Mouse (Mus musculus) MN1 (cell line): ENCODE data around the gene Pitpnm2.

Experiments used
- DNase-seq: peaks from one replicate; pipeline ENCODE4 v3.0.0-alpha.2; 2016; ENCODE audit warnings: low spot score

Gene Pitpnm2

GRCm38 (mm10) chr5:124200844-124201243 is 48.7 kb downstream of the Pitpnm2 start:
- no peak for DNase-seq

DNA sequence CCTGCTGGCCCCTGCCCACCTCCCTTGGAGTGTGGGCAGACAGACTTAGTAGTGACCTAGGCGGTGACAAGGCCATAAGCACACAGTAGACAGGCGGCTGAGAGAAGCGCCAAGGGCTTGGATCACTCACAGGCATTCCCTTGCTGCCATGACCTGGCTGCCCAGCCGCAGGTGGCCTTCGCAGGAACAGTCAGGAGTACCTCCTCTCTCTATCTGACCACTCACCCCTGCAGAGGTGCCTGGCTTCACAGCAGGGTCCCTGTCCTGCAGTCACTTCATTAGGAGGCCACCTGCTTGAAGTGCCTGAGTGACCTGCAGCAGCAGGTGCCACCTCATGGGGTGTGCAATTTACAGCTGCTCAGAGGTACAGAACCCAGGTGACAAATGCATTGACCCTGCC is 50.4 kb downstream of the Pitpnm2 start:
- DNase-seq = no peak

DNA sequence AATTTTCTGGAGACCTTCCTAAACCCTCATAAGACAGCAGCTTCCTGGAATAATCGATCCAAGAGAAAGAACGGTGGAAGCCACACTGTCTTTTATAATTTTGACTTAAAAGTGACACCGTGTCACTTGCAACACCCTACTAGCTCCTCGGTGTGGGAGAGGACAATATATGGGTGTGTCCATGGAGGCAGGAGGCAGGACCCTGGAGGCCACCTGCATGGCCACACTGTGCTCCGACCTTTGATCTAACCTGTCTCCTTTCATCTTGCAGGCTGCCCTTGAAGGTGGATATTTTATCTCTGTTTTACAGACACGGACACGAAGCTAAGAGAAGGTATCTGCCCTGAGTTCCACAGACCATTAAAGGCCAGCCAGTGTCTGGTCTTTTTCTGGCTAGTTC is 51.1 kb downstream of the Pitpnm2 start:
- no peak for DNase-seq

- DNase-seq = no peak
These were observed 53.5 kb downstream of the Pitpnm2 start for GRCm38 (mm10) chr5:124196082-124196481.

GRCm38 (mm10) chr5:124194386-124195084 is 55.0 kb downstream of the Pitpnm2 start:
- no peak for DNase-seq

DNA sequence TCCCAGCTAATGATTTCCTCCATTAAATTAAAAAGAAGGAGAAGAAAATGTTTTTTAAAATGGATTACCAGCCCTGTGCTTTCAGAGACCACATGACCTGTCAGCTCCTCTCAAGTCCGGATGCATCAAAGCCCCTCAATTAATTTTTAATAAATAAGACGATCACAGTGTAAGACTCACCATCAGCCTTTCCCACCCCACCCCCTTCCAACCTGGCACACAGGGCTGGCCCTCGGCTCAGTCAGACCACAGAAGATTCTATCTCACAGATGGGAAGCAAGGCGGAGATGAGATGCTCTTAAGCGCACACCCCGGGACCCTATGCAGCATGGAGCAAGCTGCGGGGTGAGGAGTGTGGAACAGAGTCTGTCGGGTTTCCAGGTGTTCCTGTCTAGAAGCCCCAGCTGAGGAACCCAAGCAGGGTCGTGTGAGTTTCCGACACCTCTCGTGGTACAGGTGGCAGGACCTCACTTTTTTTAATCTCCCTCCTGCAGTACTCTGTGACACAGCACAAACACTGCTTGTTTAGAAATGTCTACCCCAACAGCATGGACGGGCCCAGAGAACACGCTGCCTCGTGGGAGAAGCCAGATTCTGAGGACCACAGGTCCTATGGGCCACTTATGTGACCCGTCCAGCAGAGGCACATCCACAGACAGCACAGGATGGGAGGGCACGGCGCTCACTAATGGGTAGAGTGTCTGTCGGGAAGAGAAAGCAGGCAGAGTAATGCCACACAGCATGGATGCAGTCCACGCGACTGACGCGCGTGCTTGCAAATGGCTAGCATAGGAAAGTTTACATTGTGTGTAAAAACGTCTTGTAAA is 56.1 kb downstream of the Pitpnm2 start:
- no peak for DNase-seq

GRCm38 (mm10) chr5:124192726-124193285 is 56.8 kb downstream of the Pitpnm2 start:
- DNase-seq = no peak

- DNase-seq = no peak
These were observed 57.3 kb downstream of the Pitpnm2 start for GRCm38 (mm10) chr5:124192251-124192710.

- no peak for DNase-seq
These were observed 59.3 kb downstream of the Pitpnm2 start for GRCm38 (mm10) chr5:124190146-124190870.

DNA sequence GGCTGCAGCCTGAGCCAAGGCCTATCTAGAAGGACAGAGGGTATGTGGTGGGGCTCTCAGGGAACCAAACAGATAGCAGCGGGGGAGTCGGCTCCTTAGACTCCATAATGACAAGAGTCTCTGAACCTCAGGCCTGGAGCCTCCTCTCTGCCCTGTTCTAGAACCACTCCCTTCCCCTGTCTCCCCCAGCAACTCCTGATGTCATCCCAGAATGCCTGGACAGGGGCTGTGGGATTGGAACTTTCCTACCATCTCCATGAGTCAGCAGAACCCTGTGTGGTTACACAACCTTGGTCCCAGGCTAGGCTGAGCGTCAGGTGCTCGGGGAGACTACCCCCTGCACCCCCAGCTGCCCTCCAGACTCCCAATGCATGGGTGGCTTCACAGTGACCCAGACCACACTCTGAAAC is 60.0 kb downstream of the Pitpnm2 start:
- DNase-seq = no peak

DNA sequence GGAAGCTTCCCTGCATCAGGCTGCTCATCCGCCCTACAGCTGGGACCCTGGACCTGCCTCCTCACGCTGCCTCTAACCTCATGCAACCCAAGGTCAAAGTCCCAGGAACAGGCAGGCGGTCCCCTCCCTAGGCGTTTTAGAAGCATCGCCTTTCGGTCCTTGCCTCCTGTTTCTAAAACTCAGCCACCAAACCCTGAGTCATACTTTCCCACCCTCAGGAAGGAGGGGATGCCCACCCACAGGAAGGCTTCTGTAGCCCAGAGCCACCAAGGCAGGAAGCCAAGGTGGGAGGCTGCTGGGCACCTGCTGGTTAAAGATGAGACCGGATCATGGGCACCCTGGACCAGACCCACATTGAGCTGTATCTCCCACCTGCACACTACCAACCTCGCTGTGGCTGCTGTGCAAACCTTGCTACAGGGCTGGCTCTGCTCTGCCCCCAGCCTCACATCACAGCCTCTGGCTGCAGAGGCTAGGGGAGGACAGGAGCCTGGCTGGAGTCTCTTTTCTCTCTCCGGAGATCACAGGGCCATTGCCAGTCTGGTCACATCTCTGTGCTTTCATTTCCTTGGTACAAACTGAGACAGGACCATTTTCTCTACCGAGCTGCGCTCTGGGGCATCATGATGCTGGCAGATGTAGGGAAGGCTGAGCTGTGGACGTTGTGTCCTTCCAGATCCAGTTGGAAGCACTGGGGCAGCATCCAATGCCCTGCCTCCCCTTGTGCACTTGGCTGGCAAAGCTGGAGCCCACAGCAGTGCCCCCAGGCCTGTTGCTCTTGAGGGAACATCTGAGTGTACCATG is 61.9 kb downstream of the Pitpnm2 start:
- peak; percentile 36 for DNase-seq

GRCm38 (mm10) chr5:124186981-124187507 is 62.5 kb downstream of the Pitpnm2 start:
- peak; percentile 53 for DNase-seq

DNA sequence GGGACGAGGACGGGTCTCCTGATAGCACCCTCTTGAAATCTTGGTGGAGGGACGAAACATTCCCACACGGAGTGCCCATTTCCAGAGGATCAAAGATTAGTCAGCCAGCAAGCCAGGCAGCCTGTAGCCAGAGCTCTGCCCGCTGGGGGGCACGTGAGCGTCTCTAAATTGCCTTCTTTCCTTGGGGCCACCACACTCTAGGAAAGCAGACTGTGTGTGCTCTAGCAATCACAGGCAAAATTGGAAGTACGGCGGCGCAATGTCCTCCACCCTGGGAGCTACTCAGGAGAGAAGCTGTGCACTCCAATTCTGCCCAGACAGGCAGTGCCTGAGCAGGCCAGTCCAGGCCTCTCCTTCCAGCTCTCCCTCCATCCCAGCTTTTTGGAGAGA is 63.1 kb downstream of the Pitpnm2 start:
- peak; percentile 74 for DNase-seq

DNA sequence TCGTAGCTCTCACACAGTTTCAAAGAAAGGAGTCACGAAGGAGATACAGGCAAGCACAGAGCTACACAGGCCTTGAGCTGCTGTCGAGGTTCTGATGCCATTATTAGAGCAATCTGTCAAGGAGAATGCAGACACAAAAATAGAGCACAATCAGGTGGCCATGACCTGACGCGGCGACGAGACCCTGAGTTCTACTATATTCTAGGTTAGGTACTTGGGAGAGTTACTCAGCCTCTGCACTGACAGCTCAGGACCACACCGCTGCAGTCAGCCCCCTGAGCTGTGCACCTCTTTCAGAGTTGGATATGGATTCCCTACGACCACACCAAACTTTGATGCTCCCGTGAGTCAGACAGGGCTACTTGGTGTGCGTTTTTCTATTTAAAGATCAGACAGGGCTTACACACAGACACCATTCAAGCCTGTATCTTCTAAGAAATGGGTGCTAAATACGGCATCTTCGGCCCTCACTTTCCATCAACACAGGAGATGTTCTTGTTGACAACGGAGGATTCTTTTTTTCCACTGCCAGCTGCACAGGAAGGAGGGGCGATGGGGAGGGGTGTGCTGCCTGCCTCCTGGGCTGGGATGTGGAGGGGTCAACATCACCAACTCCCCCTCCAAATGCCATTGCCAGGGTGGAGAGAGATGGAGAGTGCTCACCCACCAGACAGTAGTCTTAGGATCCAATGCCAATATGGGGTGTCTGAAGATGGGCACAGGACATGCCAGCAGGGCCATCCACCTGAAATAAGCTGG is 63.7 kb downstream of the Pitpnm2 start:
- DNase-seq = no peak

- DNase-seq = no peak
These were observed 64.5 kb downstream of the Pitpnm2 start for GRCm38 (mm10) chr5:124184898-124185701.

DNA sequence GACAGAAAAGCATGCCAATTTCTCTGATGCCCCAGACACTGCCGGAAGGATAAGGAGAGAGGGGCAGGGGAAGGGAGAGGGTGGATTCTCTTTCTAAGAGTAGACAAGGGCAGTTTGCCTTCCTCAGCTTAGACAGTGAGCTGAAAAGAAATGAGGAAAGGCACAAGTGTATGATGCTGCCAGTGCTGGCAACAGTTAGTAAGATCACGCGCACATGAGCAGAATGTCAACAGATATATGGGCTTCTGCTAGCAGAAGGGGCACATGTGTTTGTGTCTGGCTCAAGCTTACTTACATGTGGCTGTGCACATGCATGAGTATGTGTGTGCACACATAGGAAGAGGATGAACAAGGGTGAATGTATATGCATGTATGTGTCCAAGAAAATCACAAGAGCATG is 65.4 kb downstream of the Pitpnm2 start:
- no peak for DNase-seq

DNA sequence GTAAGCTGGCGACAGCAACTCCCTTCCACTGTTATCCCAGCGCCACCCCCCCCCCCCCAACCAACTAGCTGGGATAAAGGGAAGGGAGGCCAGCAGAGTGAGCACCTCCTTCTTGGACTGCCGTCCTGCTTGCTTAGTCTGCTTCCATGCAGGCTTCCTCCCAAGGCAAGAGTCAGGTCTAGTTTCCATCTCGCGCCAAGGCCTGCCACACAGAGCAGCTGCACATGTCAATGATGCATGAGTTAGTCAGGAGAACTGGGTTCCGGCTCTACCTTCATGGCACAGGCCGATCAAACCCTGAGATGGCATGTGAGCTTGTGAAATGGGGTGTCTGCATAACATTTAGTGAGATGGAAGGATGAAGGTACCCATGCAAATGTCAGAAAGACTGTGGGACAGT is 66.9 kb downstream of the Pitpnm2 start:
- no peak for DNase-seq

DNA sequence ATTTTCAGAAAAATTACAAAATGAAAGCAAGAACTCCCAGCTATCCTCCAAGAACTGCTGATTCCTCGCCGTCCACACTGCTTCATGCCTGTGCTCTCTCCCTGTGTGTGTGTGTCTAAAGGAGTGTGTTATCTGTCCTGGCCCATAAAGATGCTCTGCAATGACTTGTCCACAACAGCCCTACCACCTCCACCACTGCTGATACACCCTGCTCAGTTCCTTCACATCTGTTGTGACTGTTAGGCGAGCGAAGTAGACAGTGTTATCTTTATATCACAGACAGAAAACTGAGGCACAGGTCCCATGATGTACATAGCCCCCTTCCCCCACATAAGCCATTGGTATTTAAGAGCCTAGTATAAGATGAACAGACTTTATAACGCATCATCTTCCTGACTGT is 67.5 kb downstream of the Pitpnm2 start:
- no peak for DNase-seq

DNA sequence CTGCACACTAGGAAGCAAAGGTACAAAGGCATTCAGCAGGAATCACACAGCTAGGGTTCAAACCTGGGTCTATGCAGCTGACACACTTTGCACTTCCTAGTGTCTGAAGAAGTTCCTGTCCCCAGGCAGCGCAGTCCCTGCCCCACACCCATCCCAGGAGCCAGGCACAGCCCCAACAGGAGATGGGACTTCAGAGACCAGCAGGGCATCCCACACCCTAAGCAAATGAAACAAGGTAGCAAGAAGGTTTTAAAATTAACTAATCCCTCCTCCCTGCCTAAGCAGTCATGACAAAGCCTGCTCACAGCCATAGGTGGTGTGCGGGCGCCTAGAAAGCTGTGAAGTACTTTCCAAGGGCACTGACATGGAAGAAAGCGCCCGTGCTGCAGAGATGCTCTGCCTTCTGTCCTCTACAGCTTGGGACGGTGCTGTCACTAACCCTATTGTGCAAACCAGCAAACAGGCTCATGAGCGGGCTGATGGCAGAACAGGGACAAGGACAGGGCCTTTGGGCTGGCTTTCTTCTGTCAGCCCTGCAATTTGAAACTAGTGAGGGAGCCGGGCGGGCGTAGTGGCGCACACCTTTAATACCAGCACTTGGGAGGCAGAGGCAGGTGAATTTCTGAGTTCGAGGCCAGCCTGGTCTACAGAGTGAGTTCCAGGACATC is 68.9 kb downstream of the Pitpnm2 start:
- DNase-seq = no peak
